Mouse (Mus musculus): ENCODE data around the gene Celf6. TPM values are rescaled to one million over a fixed set of nuclear protein-coding genes. Genes with fewer than 3 reads are reported as not detected.

Celf6 gene
- total RNA-seq (2021), result 1 to 10 TPM; 3.0 to 8.6 TPM
- polyA plus RNA-seq (2012; rRNA removed), result 3.9 and 13.9 TPM in 2 replicates
- long read RNA-seq, transcript Celf6-201 (12 exons, 2,765 nt), result major isoform, 6 of 10 reads
- long read RNA-seq, partial matches to known transcripts, result 0 of 10 reads
- long read RNA-seq, other reads (novel, unspliced or antisense), result 4 of 10 reads

- peak; percentile 94 for DNase-seq
Measured at GRCm38 (mm10) chr9:59577844-59578504, at the start of gene Celf6. Gene Celf6, plus strand, starts transcription at chr9:59577917.

DNA sequence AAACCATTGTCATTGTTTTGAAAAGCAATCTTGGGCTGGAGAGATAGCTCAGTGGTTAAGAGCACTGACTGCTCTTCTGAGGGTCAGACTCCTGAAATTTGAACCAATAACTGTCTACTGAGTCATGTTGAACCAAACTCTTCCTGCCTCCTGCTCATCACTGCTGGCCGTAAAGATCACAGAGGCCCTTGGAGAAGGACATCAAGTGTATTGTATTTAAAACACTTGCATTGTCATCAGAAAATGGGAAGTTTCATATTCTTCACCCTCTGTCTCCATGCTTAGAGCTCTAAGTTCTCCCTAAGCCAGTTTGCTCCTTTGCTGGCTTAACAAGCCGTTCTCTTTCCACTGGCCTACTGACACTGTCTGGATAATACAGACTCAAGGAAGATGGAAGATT, 49.4 kb upstream of the Celf6 start:
- DNase-seq, result no peak

DNA sequence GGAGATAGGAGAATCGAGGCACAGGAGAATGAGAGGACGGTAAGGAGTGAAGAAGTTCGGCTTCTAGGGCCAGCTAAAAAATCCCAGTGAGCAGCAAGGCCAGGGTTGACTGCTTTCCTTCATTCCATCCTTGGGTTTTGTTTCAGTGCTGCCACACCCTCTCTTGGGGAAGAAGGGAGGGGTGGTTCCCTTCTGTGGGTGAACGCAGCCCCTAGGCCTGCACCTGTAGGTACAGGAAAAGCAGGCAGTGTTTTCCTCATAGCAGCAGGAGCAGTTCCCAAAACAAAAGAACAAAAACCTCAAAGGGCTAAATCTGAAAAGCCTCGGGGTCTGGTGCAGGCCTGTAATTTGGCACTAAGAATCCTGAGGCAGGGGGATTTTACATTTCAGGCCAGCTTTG, 46.1 kb upstream of the Celf6 start:
- DNase-seq, result no peak

GRCm38 (mm10) chr9:59533422-59533821, 44.3 kb upstream of the Celf6 start:
- DNase-seq, result no peak

DNA sequence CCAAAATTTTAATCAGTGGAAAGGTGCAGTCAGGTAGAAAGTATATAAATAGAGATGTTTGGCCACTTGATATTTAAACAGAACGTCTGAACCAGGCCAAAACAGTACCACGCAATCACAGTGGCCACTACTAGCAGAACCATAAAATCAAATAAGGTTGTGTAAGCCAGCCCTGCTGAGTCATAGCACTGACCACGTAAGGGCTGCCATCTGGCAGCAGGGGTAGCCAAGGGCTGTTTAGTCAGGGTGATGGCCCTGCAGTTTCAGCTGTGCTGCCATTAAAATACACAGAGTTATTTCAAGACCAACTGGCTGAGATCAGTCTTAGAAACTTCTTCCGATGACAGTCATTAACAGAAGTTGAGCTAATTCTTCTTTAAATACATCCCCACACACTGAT, 43.8 kb upstream of the Celf6 start:
- peak; percentile 87 for DNase-seq

- peak; percentile 89 for DNase-seq
Measured at GRCm38 (mm10) chr9:59537651-59538050, 40.1 kb upstream of the Celf6 start.

DNA sequence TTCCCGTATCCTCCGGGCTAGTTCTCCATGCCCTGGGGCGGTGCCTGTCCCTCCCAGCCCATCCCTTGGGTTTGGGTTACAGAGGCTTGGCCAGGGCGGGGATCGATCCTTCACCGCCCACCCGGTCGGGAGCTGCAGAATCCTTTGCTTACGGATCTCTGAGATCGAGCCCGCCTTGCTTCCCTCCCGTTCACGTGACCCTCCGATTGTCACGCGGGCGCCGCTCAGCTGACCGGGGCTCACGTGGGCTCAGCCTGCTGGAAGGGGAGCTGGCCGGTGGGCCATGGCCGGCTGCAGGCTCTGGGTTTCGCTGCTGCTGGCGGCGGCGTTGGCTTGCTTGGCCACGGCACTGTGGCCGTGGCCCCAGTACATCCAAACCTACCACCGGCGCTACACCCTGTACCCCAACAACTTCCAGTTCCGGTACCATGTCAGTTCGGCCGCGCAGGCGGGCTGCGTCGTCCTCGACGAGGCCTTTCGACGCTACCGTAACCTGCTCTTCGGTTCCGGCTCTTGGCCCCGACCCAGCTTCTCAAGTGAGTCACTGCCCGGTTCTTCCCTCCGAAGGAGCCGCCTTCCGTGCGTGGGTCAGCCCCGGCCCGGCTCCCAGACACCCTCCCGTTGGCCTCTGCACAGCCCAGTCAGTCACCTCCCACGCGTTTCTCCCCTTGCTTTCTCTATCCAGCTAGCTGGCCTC, 38.1 kb upstream of the Celf6 start, which contains the start of the genes Hexa and Tmem202:
TSS of gene Hexa (plus strand) at position 100 of the 697 bp plus-strand sequence.
TSS of gene Tmem202 (minus strand) at position 407 of the 697 bp plus-strand sequence.
- peak; percentile 91 for DNase-seq

- DNase-seq, result no peak
Measured at GRCm38 (mm10) chr9:59541617-59542016, 36.1 kb upstream of the Celf6 start.

DNA sequence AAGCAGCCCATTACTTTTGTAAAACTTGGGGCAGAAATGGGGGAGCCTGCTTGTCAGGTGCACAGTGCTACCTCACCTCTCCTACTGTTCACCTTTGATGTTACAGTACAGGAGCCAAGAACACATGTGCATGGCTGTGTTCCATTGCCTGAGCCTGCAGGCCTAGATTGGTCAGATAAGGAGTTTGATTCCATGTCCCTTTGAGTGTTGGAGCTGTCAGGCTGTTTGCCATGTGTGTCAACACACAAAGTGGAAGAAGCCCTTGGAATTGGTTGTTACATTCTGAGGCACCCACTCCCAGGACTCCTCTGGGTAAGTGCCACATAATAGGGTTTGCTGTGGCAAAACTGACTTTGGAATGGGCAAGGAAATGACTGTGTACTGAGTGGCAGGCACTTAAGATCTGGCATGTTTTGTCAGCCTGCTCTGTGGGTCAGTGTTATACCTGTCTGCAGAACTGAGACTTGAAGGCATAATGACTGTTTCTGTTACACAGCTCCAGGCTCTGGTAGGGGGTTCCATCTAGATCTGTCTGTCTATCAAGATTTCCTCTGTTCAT, 34.9 kb upstream of the Celf6 start:
- DNase-seq, result no peak

- DNase-seq, result no peak
Measured at GRCm38 (mm10) chr9:59544739-59545138, 33.0 kb upstream of the Celf6 start.

- DNase-seq, result no peak
Measured at GRCm38 (mm10) chr9:59547869-59548268, 29.8 kb upstream of the Celf6 start.

GRCm38 (mm10) chr9:59548961-59549487, 28.7 kb upstream of the Celf6 start:
- DNase-seq, result no peak

DNA sequence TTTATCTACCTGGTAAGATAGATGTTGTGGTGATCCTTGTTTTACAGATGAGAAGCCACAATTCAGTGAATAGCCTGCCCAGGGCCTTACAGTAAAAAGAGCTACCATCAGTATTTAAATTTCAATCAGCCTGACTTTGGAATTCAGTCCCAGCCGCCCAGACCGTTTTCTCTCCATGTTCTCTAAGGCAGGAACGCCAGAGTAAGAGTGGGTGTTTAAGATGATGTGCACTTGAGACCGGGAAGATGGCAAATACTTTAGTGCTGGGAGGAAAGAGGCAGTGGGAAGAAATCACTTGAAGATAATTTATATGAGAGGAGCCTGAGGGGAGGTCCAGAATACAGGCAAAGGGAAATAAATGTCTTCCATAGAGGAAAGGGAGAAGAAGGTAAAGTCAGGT, 27.6 kb upstream of the Celf6 start:
- no peak for DNase-seq

DNA sequence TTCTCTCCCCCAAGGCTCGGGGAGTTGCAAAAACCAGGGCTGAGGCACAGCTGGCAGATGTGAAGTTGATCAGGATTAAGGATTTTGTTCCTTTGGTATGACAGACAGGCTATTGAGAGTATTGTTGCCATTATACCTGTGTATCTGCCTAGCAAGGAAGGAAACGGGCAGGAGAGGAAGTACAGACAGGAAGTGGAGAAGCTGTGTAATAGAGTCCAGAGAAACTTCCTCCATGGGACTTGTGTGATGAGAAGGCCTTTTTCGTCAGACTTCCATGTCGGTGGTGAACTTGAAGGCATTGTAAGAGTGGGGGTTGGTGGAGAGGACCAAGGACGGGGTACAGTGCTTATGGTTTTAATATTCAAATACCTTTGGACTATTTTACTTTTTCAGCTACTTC, 26.7 kb upstream of the Celf6 start:
- no peak for DNase-seq

- peak; percentile 58 for DNase-seq
Measured at GRCm38 (mm10) chr9:59551620-59552031, 26.1 kb upstream of the Celf6 start.

GRCm38 (mm10) chr9:59552610-59553009, 25.1 kb upstream of the Celf6 start:
- no peak for DNase-seq

DNA sequence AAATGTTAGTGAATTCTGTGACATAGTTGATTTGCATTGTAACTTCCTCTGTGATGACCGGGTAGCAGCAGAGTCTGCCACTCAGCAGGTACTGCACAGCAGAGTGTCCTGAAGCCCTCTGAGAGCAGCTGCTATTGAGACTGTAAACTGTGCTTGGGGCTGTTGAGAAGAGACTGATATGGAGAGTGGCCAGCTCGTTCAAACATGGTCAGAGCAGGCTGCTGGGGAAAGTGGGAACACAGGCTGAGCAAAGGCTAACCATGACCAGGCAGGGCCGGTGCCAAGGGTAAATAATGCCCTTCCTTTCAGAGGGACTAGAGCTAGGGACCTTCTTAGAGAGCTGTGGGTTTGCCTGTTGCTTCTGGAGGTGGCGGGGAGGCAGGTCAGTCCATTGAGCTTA, 24.0 kb upstream of the Celf6 start:
- DNase-seq, result no peak

DNA sequence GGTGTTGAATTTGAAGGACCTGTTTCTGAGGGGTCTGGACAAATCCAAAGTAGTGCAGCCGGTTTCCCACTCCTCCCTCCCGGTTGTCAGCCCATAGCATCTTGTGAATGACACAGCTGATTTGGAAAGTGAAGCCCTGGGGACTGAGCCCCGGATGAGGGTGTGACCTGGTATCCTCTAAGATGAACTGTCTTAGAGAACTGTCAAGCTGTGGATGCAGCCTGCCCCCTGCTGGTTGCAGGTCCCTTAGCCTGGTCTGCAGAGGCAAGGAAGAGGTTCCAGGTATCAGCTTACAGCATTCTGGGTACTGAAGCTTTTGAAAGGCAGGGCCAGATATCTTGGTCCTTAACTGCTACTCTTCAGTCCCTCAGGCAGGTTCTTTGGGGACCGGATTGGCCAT, 12.1 kb upstream of the Celf6 start:
- peak; percentile 88 for DNase-seq

GRCm38 (mm10) chr9:59567111-59567510, 10.6 kb upstream of the Celf6 start:
- peak; percentile 68 for DNase-seq

GRCm38 (mm10) chr9:59571852-59572251, 5.9 kb upstream of the Celf6 start:
- DNase-seq, result no peak

DNA sequence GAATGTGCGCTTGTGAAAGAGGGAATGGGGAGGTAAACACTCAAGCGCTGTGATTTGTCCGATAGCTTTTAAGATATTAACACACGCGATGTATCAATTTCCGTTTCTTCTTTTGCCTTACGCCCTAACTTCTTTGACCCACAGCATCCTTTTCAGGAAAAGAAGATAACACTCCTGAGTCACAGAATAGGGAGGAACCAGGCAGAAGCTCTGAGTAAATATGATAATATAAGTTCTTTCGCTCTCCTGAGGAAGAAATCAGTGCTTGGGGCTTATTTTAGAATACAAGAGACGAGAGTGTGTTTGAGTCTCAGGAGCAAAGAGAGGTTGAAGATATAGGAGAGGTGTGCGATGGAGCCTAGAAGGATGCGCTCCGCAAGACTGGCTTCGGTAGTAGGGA, 316 bp upstream of the Celf6 start:
- no peak for DNase-seq

- DNase-seq, result no peak
Measured at GRCm38 (mm10) chr9:59578505-59578867, 769 bp downstream of the Celf6 start.

DNA sequence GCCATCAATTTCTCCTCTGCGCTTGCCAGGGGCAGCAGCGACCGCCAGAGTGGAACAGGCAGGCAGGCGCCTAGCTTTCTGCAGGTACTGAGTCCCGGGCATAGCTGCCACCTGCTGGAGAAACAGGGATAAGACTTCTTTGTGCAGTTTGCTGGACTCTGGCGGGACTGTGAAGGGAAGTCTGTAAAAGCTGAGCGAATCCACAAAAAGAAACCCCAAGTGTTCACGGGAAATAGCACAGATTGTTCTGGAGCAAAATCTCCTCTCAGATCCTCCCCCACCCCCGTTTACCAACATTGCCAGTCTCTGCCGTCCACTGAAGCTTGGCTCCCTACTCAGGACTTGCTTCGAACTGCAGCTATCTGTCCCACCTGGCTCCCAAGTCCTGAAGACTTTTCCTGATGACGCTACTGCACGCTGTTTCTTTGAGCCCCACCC, 7.2 kb downstream of the Celf6 start:
- peak; percentile 77 for DNase-seq
